Mouse (Mus musculus): ENCODE results near the gene Spint5.

- no peak for TF ChIP-seq CTCF (conservative IDR thresholded peaks at IDR 0.05 in 1 of 2, IDR thresholded peaks at IDR 0.05 in 1 of 2; ENCODE audit: low read depth in 2 of 2, low read length in 2 of 2)
- no peak for TF ChIP-seq GABPA (IDR thresholded peaks at IDR 0.05; ENCODE audit: insufficient replicate concordance, low read depth, low read length)
- TF ChIP-seq POLR2A (IDR thresholded peaks at IDR 0.05; ENCODE audit: low read depth, low read length): no peak
- no peak for TF ChIP-seq ZKSCAN1 (IDR thresholded peaks at IDR 0.05; ENCODE audit: borderline replicate concordance, low read depth, low read length)
- TF ChIP-seq RCOR1 (conservative IDR thresholded peaks at IDR 0.05; ENCODE audit: low read depth, low read length): no peak
- TF ChIP-seq MAZ (IDR thresholded peaks at IDR 0.05; ENCODE audit: low read depth, low read length): no peak
- no peak for TF ChIP-seq MYC (IDR thresholded peaks at IDR 0.05; ENCODE audit: low read depth, low read length)
- TF ChIP-seq JUND (conservative IDR thresholded peaks at IDR 0.05; ENCODE audit: low read depth, low read length): no peak
- TF ChIP-seq BHLHE40 (IDR thresholded peaks at IDR 0.05; ENCODE audit: low read depth, low read length): no peak
- no peak for TF ChIP-seq ZNF384 (IDR thresholded peaks at IDR 0.05; ENCODE audit: low read depth, low read length)
These were observed 20.3 kb downstream of the Spint5 start for GRCm38 (mm10) chr2:164735446-164735845.
